21 mouse cellular contexts compared by ENCODE assay signal in genomic region chr10:94021059-94021458, GRCm38 (mm10). TPM values are rescaled to one million over a fixed set of nuclear protein-coding genes. Genes with fewer than 3 reads are reported as not detected.
DNase-seq lines count a peak whose midpoint lies in the region; ATAC-seq lines count a peak whose summit lies in the region.
"Had no signal": no experiment of that assay in that cellular context is flagged by ENCODE, and none has a peak within 500 bp of the region (broad histone marks: within the 10 kb centered on the region; RNA-seq: fewer than 3 reads in every experiment).

No protein-coding gene starts in this region.

- peak overlapping the region; percentile 10; the same call in 1 of the 2 replicates for H3K4me2 ChIP-seq in liver, embryonic 11.5 days
- H3K4me2 ChIP-seq in liver, embryonic 13.5 days, result peak overlapping the region; percentile 48
- H3K4me2 ChIP-seq: embryonic facial prominence, embryonic 13.5 days; hindbrain, embryonic 13.5 days; midbrain, embryonic 11.5 days had no signal

- no peak overlapping the region for H3K27ac ChIP-seq in liver, embryonic 11.5 days (ENCODE audit: low read depth, low read length)
- H3K27ac ChIP-seq in liver, embryonic 13.5 days, result peak overlapping the region; percentile 80
- H3K27ac ChIP-seq: embryonic facial prominence, embryonic 13.5 days; forebrain, embryonic 10.5 days; heart, embryonic 10.5 days; hindbrain, embryonic 13.5 days; kidney, postnatal 0 days had no signal

- no peaks in the 10 kb centered on the region for H3K36me3 ChIP-seq in liver, embryonic 11.5 days (ENCODE audit: control insufficient read depth, insufficient read depth, low read length)
- 0 out of 2 replicates have a peak, but pooled peaks cover 9% of the 10 kb centered on the region for H3K36me3 ChIP-seq in liver, embryonic 13.5 days

- ATAC-seq in liver, embryonic 11.5 days (replicated peaks; ENCODE audit: low FRiP score), result no peak
- peak; percentile 76 for ATAC-seq in activated CD4-positive, CD25-positive, alpha-beta regulatory T cell, adult 4 months
- no peak for ATAC-seq in liver, embryonic 13.5 days (ENCODE audit: low read depth)
- ATAC-seq: forebrain, embryonic 16.5 days; midbrain, embryonic 16.5 days had no signal

- H3K4me1 ChIP-seq in liver, embryonic 11.5 days (replicated peaks; ENCODE audit: control insufficient read depth, insufficient read depth, low read length), result peaks cover 15% of the 10 kb centered on the region
- H3K4me1 ChIP-seq in liver, embryonic 13.5 days (replicated peaks), result peaks cover 33% of the 10 kb centered on the region
- H3K4me1 ChIP-seq: forebrain, embryonic 10.5 days; heart, embryonic 10.5 days had no signal

- 87% methylated on average over 4 of the region's 4 CpGs for WGBS in liver, embryonic 11.5 days
- WGBS in liver, embryonic 13.5 days (ENCODE audit: insufficient replicate concordance), result 87% methylated on average over 4 of the region's 4 CpGs

- no peaks in the 10 kb centered on the region for H3K9me3 ChIP-seq in liver, embryonic 11.5 days (ENCODE audit: control insufficient read depth, low read length)
- H3K9me3 ChIP-seq in liver, embryonic 13.5 days (replicated peaks), result no peaks in the 10 kb centered on the region
- H3K9me3 ChIP-seq: embryonic facial prominence, embryonic 13.5 days; forebrain, embryonic 10.5 days; heart, embryonic 10.5 days; hindbrain, embryonic 13.5 days had no signal

- H3K27me3 ChIP-seq in liver, embryonic 11.5 days (replicated peaks; ENCODE audit: control insufficient read depth, insufficient read depth, low read length), result no peaks in the 10 kb centered on the region
- no peaks in the 10 kb centered on the region for H3K27me3 ChIP-seq in liver, embryonic 13.5 days
- H3K27me3 ChIP-seq: CH12.LX; embryonic facial prominence, embryonic 13.5 days; hindbrain, embryonic 13.5 days had no signal

- no peak overlapping the region for H3K4me3 ChIP-seq in liver, embryonic 11.5 days (ENCODE audit: low read depth, low read length)
- H3K4me3 ChIP-seq in liver, embryonic 13.5 days (replicated peaks), result no peak overlapping the region
- H3K4me3 ChIP-seq: embryonic facial prominence, embryonic 13.5 days; forebrain, embryonic 10.5 days; heart, embryonic 10.5 days; hindbrain, embryonic 13.5 days had no signal

- DNase-seq in liver, embryonic 11.5 days (ENCODE audit: low spot score), result no peak
- DNase-seq in liver, result no peak
- no peak for DNase-seq in liver, embryonic 13.5 days
- DNase-seq in left cerebral cortex, adult 9 months (ENCODE audit: low spot score in 2 of 2), result no peak
- no peak for DNase-seq in cerebellum, adult 9-10 months
- DNase-seq in heart, adult 18-20 months, result no peak
- DNase-seq: adrenal gland, postnatal 10 days; cerebellum, adult 11 months; cerebellum, adult 9-11 months; heart, postnatal 4 days; layer of hippocampus, adult 9-11 months had no signal

- H3K9ac ChIP-seq in liver, embryonic 11.5 days (ENCODE audit: low read depth, low read length), result no peak overlapping the region
- H3K9ac ChIP-seq in liver, embryonic 13.5 days, result no peak overlapping the region
- H3K9ac ChIP-seq: embryonic facial prominence, embryonic 13.5 days; hindbrain, embryonic 13.5 days had no signal

RNA-seq across cellular contexts. Expression of gene Vezt, which starts 14.6 kb away (rescaled TPM):
- 18.9 and 19.7 TPM in 2 replicates for polyA plus RNA-seq in liver, embryonic 11.5 days (2014; fragmentation: Nextera tagmentation; extraction: Ambion mirVana)
- 10 to 100 TPM in 1 of 2 experiments, 1 to 10 TPM in 1; 6.1 to 15.1 TPM for polyA plus RNA-seq in activated CD4-positive, CD25-positive, alpha-beta regulatory T cell, adult 4 months (2017; shearing (Covaris generic))
- polyA plus RNA-seq in liver, embryonic 13.5 days (2015; fragmentation: Nextera tagmentation; extraction: Ambion mirVana), result 11.3 and 16.2 TPM in 2 replicates
- total RNA-seq in heart, adult 18-20 months (2021), result 10 to 100 TPM; 36.9 to 37.7 TPM

RNA-seq across cellular contexts. Expression of gene Fgd6, which starts 14.7 kb away (rescaled TPM):
- polyA plus RNA-seq in liver, embryonic 11.5 days (2014; fragmentation: Nextera tagmentation; extraction: Ambion mirVana), result 5.5 and 6.4 TPM in 2 replicates
- 1 to 10 TPM; 1.1 to 1.2 TPM for polyA plus RNA-seq in activated CD4-positive, CD25-positive, alpha-beta regulatory T cell, adult 4 months (2017; shearing (Covaris generic))
- polyA plus RNA-seq in liver, embryonic 13.5 days (2015; fragmentation: Nextera tagmentation; extraction: Ambion mirVana), result 2.4 and 3.0 TPM in 2 replicates
- 1 to 10 TPM; 5.1 to 5.6 TPM for total RNA-seq in heart, adult 18-20 months (2021)
